Mouse (Mus musculus) ovary, postnatal 14 days (tissue): Measurements from ENCODE around the gene Ctdnep1.
"Not testable (repeated sequence)": the region's sequence is repeated elsewhere in the genome, so short reads cannot be mapped to it uniquely, and the experiment has no call there.

ENCODE experiments used
- DNase-seq: peaks from one replicate; pipeline ENCODE4 v3.0.0; 2022; ENCODE audit warnings: low spot score

Ctdnep1 gene

GRCm38 (mm10) chr11:70012931-70013330 is 32.0 kb downstream of the Ctdnep1 start:
- DNase-seq, result no peak

GRCm38 (mm10) chr11:70013408-70013807 is 32.5 kb downstream of the Ctdnep1 start:
- no peak for DNase-seq

- no peak for DNase-seq
Measured at GRCm38 (mm10) chr11:70014051-70014450, 33.1 kb downstream of the Ctdnep1 start.

GRCm38 (mm10) chr11:70014880-70015558 is 34.1 kb downstream of the Ctdnep1 start, which contains the start of gene Acadvl:
TSS of gene Acadvl (minus strand) at chr11:70015411.
- DNase-seq, result peak; percentile 72

GRCm38 (mm10) chr11:70015677-70016076 is 34.7 kb downstream of the Ctdnep1 start:
- no peak for DNase-seq

- DNase-seq, result not testable (repeated sequence)
Measured at GRCm38 (mm10) chr11:70016177-70016576, 35.2 kb downstream of the Ctdnep1 start.

GRCm38 (mm10) chr11:70016669-70017068 is 35.7 kb downstream of the Ctdnep1 start, which contains the start of gene Dlg4:
TSS of gene Dlg4 (plus strand) at chr11:70016942.
- DNase-seq, result no peak

GRCm38 (mm10) chr11:70017199-70017767 is 36.3 kb downstream of the Ctdnep1 start:
- no peak for DNase-seq

GRCm38 (mm10) chr11:70018131-70018990 is 37.4 kb downstream of the Ctdnep1 start:
- DNase-seq, result no peak

- DNase-seq, result no peak
Measured at GRCm38 (mm10) chr11:70019495-70020021, 38.6 kb downstream of the Ctdnep1 start.

- DNase-seq, result no peak
Measured at GRCm38 (mm10) chr11:70020022-70020631, 39.2 kb downstream of the Ctdnep1 start.

GRCm38 (mm10) chr11:70020731-70021263 is 39.8 kb downstream of the Ctdnep1 start:
- peak; percentile 58 for DNase-seq

- peak; percentile 97 for DNase-seq
Measured at GRCm38 (mm10) chr11:70021264-70022132, 40.5 kb downstream of the Ctdnep1 start.

GRCm38 (mm10) chr11:70023481-70024150 is 42.7 kb downstream of the Ctdnep1 start:
- no peak for DNase-seq

GRCm38 (mm10) chr11:70024151-70024514 is 43.2 kb downstream of the Ctdnep1 start:
- DNase-seq, result no peak

- DNase-seq, result no peak
Measured at GRCm38 (mm10) chr11:70026689-70027088, 45.7 kb downstream of the Ctdnep1 start.

- DNase-seq, result no peak
Measured at GRCm38 (mm10) chr11:70027397-70027796, 46.4 kb downstream of the Ctdnep1 start.

- DNase-seq, result no peak
Measured at GRCm38 (mm10) chr11:70028401-70029129, 47.6 kb downstream of the Ctdnep1 start.

GRCm38 (mm10) chr11:70029130-70029801 is 48.3 kb downstream of the Ctdnep1 start:
- DNase-seq, result peak; percentile 48
